Mouse (Mus musculus) MEL (cell line): ENCODE measurements around the gene Anapc11.

Source experiments
- CTCF ChIP-seq, 3 experiments: IDR thresholded peaks in 2 of 3; conservative IDR thresholded peaks in 1 of 3; 2 replicates each; pipeline ENCODE4 v1.5.1; 2011 to 2012; ENCODE audit warnings: low read length in 3 of 3, low read depth in 2 of 3, mild to moderate bottlenecking in 2 of 3, improper control_type of control experiment in 1 of 3, inconsistent platforms in 1 of 3, mixed read lengths in 1 of 3, moderate library complexity in 1 of 3; ENCODE audit not compliant: control insufficient read depth in 1 of 3, insufficient read depth in 1 of 3, poor library complexity in 1 of 3, severe bottlenecking in 1 of 3
- POLR2A ChIP-seq, 2 experiments: IDR thresholded peaks; 2 replicates each; pipeline ENCODE4 v1.6.1; 2011 to 2012; ENCODE audit warnings: low read length in 2 of 2, mild to moderate bottlenecking in 2 of 2, control low read depth in 1 of 2, improper control_type of control experiment in 1 of 2, low read depth in 1 of 2, moderate library complexity in 1 of 2; ENCODE audit not compliant: control insufficient read depth in 1 of 2, insufficient read depth in 1 of 2, poor library complexity in 1 of 2
- POLR2AphosphoS2 ChIP-seq: IDR thresholded peaks from 2 replicates; pipeline ENCODE4 v1.6.1; 2011; ENCODE audit warnings: low read length, improper control_type of control experiment

GRCm38 (mm10) chr11:120577211-120578023, 20.8 kb upstream of the Anapc11 start:
- TF ChIP-seq CTCF (IDR thresholded peaks at IDR 0.05 in 2 of 3, conservative IDR thresholded peaks at IDR 0.05 in 1 of 3; ENCODE audit: control insufficient read depth in 1 of 3, insufficient read depth in 1 of 3, low read depth in 2 of 3, low read length in 3 of 3, poor library complexity in 1 of 3, severe bottlenecking in 1 of 3): peak; percentile 28 to 70 (median 51); a peak in 5 of 6 replicates
- 0 out of 4 replicates have a peak, but pooled peaks of 1 of the 2 experiments have one; percentile 22 for TF ChIP-seq POLR2A (IDR thresholded peaks at IDR 0.05; ENCODE audit: control insufficient read depth in 1 of 2, insufficient read depth in 1 of 2, low read depth in 1 of 2, low read length in 2 of 2, poor library complexity in 1 of 2)
- TF ChIP-seq POLR2AphosphoS2: peak; percentile 69
